Mouse (Mus musculus): ENCODE results near the gene 1700012B09Rik.

1700012B09Rik gene

GRCm38 (mm10) chr9:14730941-14731541 is 39.8 kb downstream of the 1700012B09Rik start:
- DNase-seq (ENCODE audit: low spot score in 2 of 2) = no peak

GRCm38 (mm10) chr9:14728365-14728764 is 42.5 kb downstream of the 1700012B09Rik start:
- DNase-seq (ENCODE audit: low spot score in 2 of 2) = no peak

GRCm38 (mm10) chr9:14726629-14727028 is 44.2 kb downstream of the 1700012B09Rik start:
- no peak for DNase-seq (ENCODE audit: low spot score in 2 of 2)

GRCm38 (mm10) chr9:14726005-14726404 is 44.8 kb downstream of the 1700012B09Rik start:
- DNase-seq (ENCODE audit: low spot score in 2 of 2) = no peak

GRCm38 (mm10) chr9:14724755-14725420 is 45.9 kb downstream of the 1700012B09Rik start:
- DNase-seq (ENCODE audit: low spot score in 2 of 2) = peak; percentile 12 to 37

- no peak for DNase-seq (ENCODE audit: low spot score in 2 of 2)
These were observed 49.2 kb downstream of the 1700012B09Rik start for GRCm38 (mm10) chr9:14721610-14722009.

GRCm38 (mm10) chr9:14720384-14720783 is 50.4 kb downstream of the 1700012B09Rik start:
- no peak for DNase-seq (ENCODE audit: low spot score in 2 of 2)

- DNase-seq (ENCODE audit: low spot score in 2 of 2) = no peak
These were observed 52.5 kb downstream of the 1700012B09Rik start for GRCm38 (mm10) chr9:14718332-14718691.

- no peak for DNase-seq (ENCODE audit: low spot score in 2 of 2)
These were observed 53.0 kb downstream of the 1700012B09Rik start for GRCm38 (mm10) chr9:14717689-14718331.

- no peak for DNase-seq (ENCODE audit: low spot score in 2 of 2)
These were observed 55.6 kb downstream of the 1700012B09Rik start for GRCm38 (mm10) chr9:14715258-14715657.

GRCm38 (mm10) chr9:14710910-14711309 is 59.9 kb downstream of the 1700012B09Rik start:
- no peak for DNase-seq (ENCODE audit: low spot score in 2 of 2)
